Mouse (Mus musculus) v-Abl transformed pro-B cells (cell line): Measurements from ENCODE around the gene Sorbs2.

ENCODE experiments used
- in situ Hi-C, 2 experiments: fragments of 400-800 bp; cut with MboI; formaldehyde crosslinking; loops; one replicate each; pipeline ENCODE4 v1.15.1; 2025; ENCODE audit not compliant: unreplicated experiment in 2 of 2

Sorbs2 gene

DNA sequence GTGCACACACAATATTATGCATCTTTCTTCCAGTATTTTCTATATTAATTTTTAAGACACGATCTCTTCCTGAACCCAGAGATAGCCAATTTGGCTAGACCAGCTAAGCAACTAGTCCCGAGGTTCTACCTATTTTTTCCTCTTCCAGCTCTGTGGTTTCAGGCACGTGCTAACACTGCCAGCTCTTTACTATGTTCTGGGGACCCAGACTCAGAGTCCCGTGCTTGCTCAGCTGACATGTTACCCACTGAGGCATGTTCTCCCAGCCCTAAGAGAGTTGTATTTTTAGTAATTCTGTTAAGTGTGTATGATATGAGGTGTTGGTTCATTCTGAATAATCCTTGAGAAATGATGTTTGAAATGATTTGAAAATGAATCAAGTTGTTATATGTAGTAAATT lies 62.5 kb downstream of the Sorbs2 start:
- in situ Hi-C loops, result no loop called here

GRCm38 (mm10) chr8:45579714-45580543 lies 72.3 kb downstream of the Sorbs2 start:
- in situ Hi-C loops, result no loop called here

GRCm38 (mm10) chr8:45580544-45580866 lies 72.9 kb downstream of the Sorbs2 start:
- in situ Hi-C loops, result no loop called here

- in situ Hi-C loops, result no loop called here
Measured at GRCm38 (mm10) chr8:45583856-45584255, 76.3 kb downstream of the Sorbs2 start.

GRCm38 (mm10) chr8:45584390-45585052 lies 76.9 kb downstream of the Sorbs2 start:
- in situ Hi-C loops, result no loop called here

- in situ Hi-C loops, result no loop called here
Measured at GRCm38 (mm10) chr8:45585158-45585557, 77.6 kb downstream of the Sorbs2 start.

- in situ Hi-C loops, result no loop called here
Measured at GRCm38 (mm10) chr8:45587011-45587410, 79.4 kb downstream of the Sorbs2 start.

GRCm38 (mm10) chr8:45591888-45592287 lies 84.3 kb downstream of the Sorbs2 start:
- in situ Hi-C loops, result no loop called here

DNA sequence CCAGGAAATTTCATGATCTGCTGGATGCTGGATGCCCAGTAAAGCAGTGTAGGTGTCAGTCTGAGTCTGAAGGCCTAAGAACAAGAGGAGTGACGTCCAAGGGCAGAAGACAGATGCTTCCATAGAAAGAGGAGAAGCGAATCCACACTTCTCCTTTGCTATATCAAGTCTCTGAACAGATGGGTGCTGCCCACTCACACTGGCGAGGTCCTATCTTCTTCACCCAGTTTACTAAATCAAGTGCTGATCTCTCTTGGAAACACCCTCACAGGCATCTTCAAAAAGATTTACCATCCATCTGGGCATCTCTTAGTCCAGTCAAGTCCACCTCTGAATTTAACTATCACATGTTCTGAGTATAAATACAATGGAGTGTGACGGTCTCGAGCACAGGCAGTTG lies 86.1 kb downstream of the Sorbs2 start:
- in situ Hi-C loops, result no loop called here

DNA sequence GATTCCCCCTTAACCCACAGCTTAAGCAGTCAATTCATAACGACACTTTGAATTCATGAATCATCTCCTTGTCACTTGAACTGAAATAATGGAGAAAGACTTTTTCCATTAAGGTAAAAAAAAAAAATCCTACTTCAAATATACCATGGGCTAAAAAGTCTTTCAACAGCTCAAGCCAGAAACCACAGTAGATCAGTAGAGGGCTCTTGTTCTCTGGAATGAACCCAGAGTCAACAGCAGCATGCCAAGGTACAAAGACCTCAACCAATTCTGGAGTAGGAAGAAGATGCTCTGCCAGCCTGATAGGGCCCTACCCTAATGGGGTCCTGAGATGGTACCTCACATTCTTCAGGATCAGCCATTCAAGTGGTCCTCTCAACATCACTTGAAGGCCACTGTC lies 88.4 kb downstream of the Sorbs2 start:
- in situ Hi-C loops, result no loop called here

- in situ Hi-C loops, result no loop called here
Measured at GRCm38 (mm10) chr8:45596591-45596990, 89.0 kb downstream of the Sorbs2 start.

DNA sequence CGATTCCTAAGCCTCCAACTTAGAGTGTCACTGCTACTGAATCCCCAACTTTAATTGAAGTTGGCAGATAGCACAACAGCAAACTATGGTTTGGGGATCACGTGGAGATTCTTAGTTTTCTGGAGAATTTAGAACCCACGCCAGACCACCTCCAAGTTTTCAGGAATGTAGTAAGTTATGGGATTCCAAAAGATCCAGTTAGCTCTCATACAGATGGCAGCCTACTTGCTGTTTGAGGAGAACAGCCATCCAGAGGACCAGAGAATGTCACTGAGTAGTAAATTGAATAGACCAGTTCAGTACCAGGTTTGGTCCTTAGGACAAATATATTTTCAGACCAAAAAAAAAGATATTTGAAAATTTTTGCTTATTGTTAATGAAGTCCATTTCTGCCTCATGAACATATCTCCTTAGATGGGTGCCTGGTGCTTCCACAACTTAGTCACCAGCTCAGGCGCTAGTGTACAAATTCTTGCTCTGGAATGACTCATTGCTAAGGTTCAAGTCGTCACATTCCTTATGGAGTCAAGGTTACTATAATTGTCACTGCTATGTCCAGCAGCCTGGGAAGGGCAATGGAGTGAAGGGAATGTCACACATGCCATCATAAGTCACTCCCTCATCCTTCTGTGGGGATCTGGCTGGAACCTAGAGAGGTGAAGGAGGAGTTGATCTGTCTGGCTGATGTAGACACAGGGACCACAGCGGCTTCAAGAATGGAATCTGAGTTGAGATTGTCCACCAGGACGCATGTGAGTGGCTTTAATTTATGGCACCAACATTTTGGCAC lies 90.2 kb downstream of the Sorbs2 start:
- in situ Hi-C loops, result no loop called here

DNA sequence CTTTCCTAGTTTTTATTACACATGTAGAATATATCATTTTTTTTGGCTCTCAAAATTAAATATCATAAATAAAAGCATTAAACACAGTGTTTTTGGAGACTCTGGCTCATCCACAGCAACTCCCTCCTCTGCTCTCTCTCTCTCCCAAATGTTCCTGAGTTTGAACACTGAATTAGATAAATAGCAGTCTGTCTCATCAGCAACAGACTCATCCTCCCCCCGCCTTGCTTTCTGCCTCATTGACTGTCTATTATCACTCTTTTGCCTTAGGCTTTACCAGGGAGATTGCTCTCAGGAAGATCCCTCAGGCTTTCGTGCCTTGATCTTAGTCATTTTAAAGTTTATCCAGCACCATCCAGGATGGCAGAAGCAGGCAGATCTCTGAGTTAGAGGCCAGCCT lies 91.3 kb downstream of the Sorbs2 start:
- in situ Hi-C loops, result no loop called here

DNA sequence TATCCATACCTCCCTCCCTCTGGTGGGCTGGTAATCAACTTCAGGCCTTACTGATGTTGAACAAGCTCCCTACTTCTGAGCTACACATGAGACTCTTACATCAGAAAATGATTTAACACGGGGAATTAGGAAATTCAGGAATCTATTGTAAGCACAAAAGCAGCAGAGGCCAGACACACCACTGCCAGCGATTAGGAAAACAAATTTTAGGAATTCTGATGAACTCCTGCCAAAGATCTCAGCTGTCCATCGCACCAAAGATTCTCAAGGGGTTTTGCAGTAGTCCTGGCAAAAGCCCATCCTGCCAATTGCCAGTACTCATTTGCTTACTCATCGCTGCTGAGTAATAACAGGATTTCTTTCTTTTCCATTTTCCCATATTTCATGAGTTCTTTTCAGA lies 94.4 kb downstream of the Sorbs2 start:
- in situ Hi-C loops, result no loop called here

DNA sequence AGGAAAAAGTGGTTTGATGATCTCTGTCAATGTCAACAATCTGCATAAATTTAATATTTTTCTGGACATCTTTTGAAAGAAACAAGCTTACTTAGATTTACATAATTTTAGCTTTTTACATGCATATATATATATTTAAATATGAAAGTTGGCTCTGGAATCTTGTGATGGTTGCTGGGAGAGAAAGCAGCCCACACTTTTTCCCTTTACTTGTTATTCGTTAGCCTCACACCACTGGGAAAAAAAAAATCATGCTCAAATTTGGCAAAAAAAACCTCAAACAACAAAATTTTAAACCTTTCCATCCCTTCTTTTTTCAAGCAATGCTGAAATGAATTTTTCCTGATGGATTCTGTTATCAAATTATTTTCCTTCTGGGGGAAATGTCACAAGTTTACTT lies 97.8 kb downstream of the Sorbs2 start:
- in situ Hi-C loops, result no loop called here

GRCm38 (mm10) chr8:45607012-45607411 lies 99.4 kb downstream of the Sorbs2 start:
- in situ Hi-C loops, result no loop called here

GRCm38 (mm10) chr8:45608413-45608812 lies 100.8 kb downstream of the Sorbs2 start:
- in situ Hi-C loops, result no loop called here

GRCm38 (mm10) chr8:45610426-45611215 lies 103.0 kb downstream of the Sorbs2 start:
- in situ Hi-C loops, result no loop called here

DNA sequence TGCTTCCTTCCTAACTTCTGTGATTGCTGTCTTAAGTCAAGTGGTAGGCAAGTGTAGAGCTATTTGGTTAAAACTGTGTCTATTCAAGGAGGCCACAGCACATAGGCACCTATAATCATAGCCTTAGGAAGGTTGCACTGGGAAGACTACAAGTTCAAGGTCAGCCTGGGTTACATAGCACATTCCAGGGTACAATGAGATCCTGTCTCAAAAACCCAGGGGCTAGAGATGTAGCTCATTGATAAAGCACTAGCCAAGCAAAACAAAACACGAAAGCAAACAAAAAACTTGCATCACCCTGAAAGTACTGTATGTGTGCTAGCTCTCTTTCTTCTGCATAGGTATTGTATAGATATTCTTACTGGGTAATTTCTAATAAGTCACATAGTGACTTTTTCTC lies 103.7 kb downstream of the Sorbs2 start:
- in situ Hi-C loops, result no loop called here

- in situ Hi-C loops, result no loop called here
Measured at GRCm38 (mm10) chr8:45614610-45615009, 107.0 kb downstream of the Sorbs2 start.

GRCm38 (mm10) chr8:45615050-45615449 lies 107.5 kb downstream of the Sorbs2 start:
- in situ Hi-C loops, result no loop called here
